Mouse (Mus musculus): ENCODE results near the gene Nt5c2.

Gene Nt5c2

DNA sequence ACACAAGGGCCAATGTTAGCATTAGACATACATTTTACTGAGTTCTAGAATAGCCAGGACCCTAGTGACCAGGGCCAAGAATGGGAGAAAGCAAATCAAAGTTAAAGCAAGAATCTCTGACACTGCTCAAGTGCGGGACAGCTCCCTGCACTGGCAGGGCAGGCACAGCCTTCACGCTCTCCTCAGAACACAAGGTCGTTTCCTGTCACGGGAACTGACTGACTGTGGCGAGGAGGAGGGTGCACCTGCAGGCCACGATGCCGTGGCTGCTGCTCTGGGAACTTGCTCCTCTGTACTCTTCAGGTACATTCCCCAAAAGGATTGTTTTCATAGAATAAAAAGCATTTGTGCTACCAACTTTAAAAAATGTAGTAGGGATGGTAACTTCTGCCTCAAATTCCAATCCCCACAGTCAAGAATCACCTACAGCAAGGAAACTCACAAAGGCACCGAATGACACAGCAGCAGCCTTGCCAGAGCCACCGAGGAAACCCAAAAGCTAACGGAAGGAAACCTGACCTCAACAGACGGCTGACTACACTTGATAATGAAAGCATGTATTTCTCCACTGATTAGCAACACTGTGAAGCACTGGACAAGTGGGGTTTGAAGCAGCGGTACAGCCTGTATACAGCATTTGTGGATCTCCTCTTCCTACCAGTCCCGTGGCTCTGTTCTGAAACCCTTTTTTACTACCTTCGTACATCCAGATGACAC lies 127.0 kb downstream of the Nt5c2 start:
- no peak for DNase-seq (ENCODE audit: low spot score in 2 of 2)

GRCm38 (mm10) chr19:46886826-46887225 lies 128.1 kb downstream of the Nt5c2 start:
- DNase-seq (ENCODE audit: low spot score in 2 of 2) = no peak

- no peak for DNase-seq (ENCODE audit: low spot score in 2 of 2)
Observed at GRCm38 (mm10) chr19:46885365-46885764, 129.6 kb downstream of the Nt5c2 start.

DNA sequence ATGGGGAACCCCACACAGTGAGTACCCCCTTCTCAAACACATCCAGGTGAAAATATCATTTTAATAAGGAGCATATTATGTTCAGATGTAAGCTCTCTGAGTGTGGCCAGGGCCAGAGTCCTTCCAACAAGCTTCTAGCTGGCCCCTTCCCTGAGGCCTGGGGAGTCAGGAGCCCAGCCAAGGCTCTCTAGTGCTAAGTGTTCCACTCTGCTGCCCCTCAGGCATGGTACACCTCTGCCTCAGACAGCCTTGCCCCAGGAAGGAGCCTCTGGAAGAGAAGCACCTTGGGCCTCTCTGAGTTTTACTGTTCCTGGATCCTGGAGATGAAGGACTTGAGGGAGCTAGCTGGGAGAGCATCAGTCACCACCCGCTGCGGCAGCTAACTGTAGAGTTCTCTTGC lies 135.1 kb downstream of the Nt5c2 start:
- no peak for DNase-seq (ENCODE audit: low spot score in 2 of 2)

GRCm38 (mm10) chr19:46878346-46878745 lies 136.6 kb downstream of the Nt5c2 start:
- peak; percentile 61 to 80 for DNase-seq (ENCODE audit: low spot score in 2 of 2)

DNA sequence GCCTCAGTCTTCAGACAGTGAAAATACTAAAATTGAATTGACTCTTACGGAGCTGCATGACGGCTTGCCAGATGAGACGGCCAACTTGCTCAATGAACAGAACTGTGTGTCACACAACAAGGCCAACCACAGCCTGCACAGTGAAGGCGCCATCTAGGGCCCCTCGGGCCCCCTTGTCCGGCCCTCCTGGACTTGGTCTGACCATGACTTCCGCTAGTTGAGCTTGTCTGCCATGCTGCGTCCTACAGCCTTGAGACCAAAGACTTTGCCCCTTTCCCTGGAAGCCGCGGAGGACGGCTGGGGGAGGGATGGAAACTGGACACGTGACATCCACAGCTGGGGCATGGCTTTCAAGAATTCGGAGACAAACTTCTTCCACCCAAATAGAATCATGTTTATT lies 137.1 kb downstream of the Nt5c2 start:
- DNase-seq (ENCODE audit: low spot score in 2 of 2) = no peak

DNA sequence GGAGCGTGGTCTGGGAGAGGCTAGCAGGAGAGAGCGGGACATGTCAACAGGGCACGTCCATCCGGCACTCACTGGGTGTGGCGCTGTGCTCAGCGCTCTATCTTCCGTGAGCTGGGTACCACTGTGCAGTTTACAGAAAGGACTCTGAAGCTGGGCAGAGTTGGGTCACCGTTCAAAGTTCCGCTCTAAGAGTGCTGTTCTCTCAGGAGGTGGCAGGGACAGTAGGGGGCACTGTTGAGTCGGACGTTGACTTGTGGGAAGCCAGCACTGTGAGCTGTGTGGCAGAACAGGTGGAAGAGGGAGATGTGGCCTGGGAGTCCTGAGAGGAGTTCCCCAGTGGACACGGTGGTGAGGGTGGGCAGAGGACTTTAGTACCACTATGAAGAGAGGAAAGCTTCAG lies 139.2 kb downstream of the Nt5c2 start:
- DNase-seq (ENCODE audit: low spot score in 2 of 2) = peak; percentile 85 to 95

DNA sequence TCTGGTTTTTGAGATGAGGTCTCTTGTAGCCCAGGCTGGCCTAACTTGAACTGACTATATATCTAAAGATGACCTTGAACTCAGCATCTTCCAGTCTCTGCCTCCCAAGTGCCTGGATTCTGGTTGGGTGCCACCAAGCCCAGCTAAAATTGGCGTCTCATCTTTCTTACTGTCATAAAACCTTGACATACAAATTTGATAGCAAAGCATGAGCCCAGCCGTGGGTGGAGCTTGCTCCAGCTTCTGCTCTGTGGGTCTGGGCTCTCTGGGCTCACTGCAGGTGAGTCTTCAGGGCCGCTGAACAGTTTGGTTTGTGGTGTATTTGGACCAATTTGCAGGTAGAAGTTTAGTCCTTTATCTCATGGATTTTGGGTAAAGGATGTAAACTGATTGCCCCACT lies 141.0 kb downstream of the Nt5c2 start:
- DNase-seq (ENCODE audit: low spot score in 2 of 2) = no peak

- DNase-seq (ENCODE audit: low spot score in 2 of 2) = no peak
Observed at GRCm38 (mm10) chr19:46871651-46872050, 143.3 kb downstream of the Nt5c2 start.

DNA sequence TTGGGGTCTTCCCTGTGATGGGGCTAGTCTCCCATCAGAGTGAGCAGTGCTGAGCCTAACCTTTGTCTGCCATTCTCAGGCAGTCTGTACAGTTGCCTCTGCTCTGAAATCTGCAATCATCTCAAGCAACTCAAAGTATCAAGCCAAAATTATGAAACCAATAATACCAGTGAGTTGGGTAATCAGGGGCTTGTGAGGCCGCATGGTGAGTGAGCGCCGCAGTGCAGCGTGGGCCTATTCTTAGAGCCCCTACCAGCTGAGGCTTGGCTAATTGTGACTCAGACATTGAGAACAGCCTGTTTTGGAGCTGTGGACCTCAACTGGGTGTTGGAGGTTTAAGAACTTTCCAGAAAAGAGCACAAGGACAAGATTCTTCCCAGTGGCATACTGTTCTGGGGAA lies 143.9 kb downstream of the Nt5c2 start:
- no peak for DNase-seq (ENCODE audit: low spot score in 2 of 2)

DNA sequence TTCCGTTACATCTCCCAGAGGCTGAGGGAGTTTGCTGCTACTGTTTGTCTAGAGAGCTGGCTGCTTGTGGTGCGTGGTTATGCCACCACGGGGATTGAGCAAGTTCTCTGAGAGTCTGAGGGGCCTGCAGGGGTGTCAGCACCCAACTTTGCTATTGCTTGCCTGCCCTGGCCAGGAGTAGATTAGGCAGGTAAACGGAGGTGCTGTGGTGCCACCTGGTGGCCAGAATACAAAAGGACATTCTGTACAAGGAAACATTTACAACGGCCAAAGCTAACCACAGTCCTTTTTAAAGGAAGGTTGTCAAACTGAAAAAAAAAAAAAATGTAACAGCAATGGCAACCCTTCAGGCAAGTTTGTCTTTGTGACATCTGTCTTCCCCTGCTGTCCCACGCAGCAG lies 145.4 kb downstream of the Nt5c2 start:
- DNase-seq (ENCODE audit: low spot score in 2 of 2) = peak; percentile 84 to 94

DNA sequence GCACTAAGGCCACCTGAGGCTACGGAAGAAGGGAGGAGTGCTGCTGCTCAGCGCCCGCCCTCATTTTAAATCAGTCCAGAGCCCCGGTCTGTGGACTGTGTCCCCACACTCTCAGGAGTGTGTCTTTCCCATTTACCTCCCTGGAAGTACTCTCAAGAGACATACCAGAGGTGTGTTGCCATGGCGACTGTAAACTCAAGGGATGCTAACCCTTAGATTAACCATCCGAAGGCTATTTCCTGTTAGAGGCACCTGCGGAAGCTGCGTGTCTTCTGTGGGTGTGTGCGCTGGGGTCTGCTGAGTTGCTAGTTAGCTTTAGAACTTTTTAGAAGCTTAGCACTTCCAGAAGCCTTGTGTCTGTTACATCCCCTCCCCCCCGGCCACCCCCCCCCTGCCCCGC lies 145.9 kb downstream of the Nt5c2 start:
- no peak for DNase-seq (ENCODE audit: low spot score in 2 of 2)

DNA sequence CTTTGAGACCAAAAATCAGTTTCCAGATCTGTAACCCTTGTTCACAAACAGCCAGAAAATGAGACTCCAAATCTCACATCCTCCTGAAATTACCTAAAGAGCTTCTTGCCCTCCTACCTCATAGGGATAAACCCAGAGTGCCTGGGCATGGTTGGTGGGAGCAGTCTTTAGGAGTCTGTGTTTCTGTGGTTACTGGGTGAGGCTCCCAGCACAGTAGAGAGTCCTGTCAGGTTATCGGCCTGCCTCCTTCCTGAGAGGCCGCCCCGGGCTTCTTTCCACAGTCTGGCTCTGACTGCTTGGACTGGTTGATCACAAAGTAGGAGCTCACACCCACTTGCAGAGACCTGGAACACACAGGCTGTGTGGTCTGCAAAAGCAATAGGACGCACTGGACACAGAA lies 149.6 kb downstream of the Nt5c2 start:
- no peak for DNase-seq (ENCODE audit: low spot score in 2 of 2)

GRCm38 (mm10) chr19:46864731-46865331 lies 150.1 kb downstream of the Nt5c2 start:
- no peak for DNase-seq (ENCODE audit: low spot score in 2 of 2)

GRCm38 (mm10) chr19:46864079-46864478 lies 150.9 kb downstream of the Nt5c2 start:
- no peak for DNase-seq (ENCODE audit: low spot score in 2 of 2)

DNA sequence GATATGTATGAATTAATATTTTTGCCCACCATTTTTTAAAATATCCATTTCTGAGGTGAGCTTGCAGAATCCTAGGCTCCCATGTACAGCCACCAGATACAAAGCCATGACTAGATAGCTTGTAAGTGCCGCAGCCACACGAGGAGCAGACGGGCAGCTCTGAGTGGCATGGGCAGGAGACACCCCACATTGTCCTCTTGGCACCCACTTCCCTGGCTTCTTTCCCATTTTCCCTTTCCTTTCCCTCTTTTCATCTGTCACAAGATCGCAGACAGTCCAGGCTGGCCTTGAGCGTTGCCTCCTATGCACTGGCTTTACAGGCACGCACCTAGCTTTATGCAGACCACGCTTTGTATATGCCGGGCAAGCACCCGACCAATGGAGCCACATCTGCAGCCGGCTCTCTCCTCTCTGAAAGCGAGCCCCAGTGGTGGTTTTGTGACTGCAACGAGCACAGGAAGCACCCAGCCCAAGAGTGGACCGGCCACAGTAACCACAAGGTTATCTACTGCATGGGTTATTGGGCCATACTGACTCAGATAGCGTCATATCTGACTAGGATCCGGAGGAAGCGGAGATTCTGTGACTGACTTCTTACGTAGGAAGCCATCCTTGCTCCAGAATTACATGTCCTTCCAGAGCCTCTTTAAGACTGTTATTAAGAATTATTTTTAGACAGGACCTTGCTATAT lies 151.6 kb downstream of the Nt5c2 start:
- DNase-seq (ENCODE audit: low spot score in 2 of 2) = peak in 1 of 2 experiments; percentile 55

DNA sequence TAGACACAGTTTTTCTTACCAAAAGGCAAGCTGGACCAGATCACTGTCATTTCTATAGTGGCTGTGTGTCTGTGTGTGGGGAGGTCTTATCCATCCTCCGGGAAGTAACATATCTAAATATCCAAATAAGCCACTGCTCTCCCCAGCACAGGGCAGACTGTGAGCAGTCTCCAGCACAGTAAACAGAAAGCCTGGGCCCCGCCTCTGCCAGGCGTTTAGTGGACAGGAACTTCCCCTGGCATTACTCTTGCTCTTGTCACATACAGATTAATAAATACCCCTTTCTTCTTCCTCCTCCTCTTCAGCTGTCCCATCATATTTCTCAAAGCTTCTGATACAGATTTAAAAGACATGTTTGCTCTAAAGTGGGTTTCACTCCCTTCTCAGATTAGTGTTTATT lies 152.4 kb downstream of the Nt5c2 start:
- no peak for DNase-seq (ENCODE audit: low spot score in 2 of 2)

GRCm38 (mm10) chr19:46858200-46858599 lies 156.8 kb downstream of the Nt5c2 start:
- DNase-seq (ENCODE audit: low spot score in 2 of 2) = no peak

DNA sequence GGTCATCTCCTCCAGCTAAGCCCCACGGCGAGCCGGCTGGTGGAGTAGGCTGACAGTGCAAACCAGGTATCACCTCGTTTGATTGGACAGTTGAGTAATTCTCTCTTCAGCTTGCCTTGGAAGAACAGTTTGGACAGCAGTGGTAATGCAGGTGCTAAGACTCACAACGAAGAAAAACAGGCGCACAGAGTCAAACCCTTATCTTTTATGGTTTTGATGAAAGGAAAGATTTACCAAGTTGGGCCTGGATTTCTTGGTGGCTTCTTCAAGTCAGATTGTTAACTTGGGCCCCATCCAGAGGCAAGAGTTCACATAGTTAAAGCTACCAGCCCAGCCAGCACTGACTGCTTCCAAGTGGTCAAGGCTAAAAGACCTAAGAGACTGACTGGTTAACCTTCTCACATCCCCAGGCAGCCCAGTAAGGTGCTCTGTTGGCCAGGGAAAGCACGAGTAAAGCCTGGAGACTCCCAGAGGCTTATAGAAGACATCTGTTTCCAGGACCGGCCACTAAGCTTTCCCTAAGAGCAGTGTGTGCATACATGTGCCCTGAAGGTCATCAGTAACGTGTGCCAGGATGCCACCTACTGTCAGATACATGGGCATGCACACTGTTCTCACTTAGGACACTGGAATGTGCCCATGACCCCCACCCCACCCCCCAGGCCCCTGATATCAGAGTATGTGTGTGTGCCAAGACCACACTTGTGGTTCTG lies 157.5 kb downstream of the Nt5c2 start:
- no peak for DNase-seq (ENCODE audit: low spot score in 2 of 2)

DNA sequence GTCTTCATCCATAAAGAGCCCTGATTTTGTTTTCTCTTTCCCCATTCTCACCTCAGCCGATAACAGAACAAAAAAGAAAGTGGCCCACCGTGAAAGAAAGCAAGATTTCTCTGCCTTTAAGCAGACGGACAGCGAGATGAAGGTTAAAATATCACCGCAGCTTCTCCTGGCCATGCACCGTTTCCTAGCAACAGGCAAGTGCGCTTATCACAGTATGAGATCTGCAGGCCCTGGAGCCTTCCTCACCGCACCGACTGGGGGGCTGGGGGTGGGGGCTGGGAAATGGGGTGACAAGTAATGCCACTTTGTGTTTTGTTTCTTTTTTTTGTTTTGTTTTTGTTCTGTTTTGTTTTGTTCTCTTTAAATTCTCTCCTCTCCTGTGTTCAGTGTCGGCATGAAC lies 158.2 kb downstream of the Nt5c2 start:
- DNase-seq (ENCODE audit: low spot score in 2 of 2) = no peak

DNA sequence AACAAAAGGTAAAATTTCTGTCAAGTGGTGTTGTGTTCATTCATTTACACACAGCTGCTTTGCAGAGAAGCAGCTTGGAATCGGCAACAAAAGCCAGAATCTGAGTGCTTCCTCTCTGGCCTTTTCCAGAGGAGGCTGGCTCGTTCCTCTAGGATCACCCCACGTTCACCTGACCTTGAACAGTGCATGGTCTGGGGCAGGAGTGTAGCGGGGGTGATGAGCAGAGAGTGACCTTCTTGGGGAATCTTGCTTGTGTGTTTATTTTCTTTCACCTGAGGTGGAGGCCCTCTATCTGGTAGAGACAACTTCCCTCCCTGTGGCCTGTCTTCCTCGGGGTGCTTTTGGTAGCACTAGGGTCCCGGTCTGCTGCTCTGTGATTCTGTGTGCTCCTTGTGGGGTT lies 158.7 kb downstream of the Nt5c2 start:
- no peak for DNase-seq (ENCODE audit: low spot score in 2 of 2)

DNA sequence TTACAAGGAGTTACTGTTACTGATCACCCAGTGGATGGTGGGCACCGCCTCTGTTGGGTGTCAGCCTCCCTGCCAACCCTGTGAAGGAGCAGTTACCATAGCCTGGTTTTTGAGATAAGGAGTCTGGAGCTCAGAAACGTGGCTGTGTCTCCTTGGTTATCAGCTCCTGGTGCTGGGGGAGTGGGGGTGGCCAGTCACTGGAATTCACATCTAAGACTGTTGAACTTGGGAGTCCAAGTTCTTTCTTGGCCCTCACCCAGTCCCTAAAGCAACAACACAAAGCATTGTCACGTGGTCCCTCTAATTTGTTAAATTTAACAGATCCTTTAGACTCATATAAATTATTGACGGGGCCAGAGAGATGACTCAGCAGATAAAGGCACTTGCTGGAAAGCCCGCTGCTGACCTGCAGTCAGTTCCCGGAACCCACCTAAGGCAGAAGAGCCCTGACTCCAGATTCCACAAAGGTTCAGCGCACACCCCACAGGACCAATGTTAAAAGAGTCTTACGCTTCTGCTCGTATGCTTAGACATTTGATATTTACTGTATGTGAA lies 165.4 kb downstream of the Nt5c2 start:
- DNase-seq (ENCODE audit: low spot score in 2 of 2) = peak; percentile 83

All from spleen, postnatal 4 days (tissue).